Mouse (Mus musculus) cerebral cortex, adult 2 months (tissue): Measurements from ENCODE around the gene Dnpep.

Experiments
- WGBS: fragments of 180-500 bp; shearing (Covaris S2); methylation state at CpG from one replicate; pipeline ENCODE4 v1.1.7; 2018; 5-methylcytosine and 5-hydroxymethylcytosine counted together

Gene Dnpep

GRCm38 (mm10) chr1:75317241-75318201, at the start of gene Dnpep:
Dnpep (minus strand) TSS chr1:75317990.
- WGBS, result under 1% methylated on average over 90 of the region's 92 CpGs

GRCm38 (mm10) chr1:75365510-75366137, 47.8 kb upstream of the Dnpep start:
- WGBS, result 55% methylated on average over 14 of the region's 14 CpGs

- 90% methylated on average over 3 of the region's 3 CpGs for WGBS
Measured at GRCm38 (mm10) chr1:75363868-75364267, 46.1 kb upstream of the Dnpep start.

- WGBS, result 54% methylated on average over 4 of the region's 4 CpGs
Measured at GRCm38 (mm10) chr1:75361750-75362149, 44.0 kb upstream of the Dnpep start.

GRCm38 (mm10) chr1:75361123-75361522, 43.3 kb upstream of the Dnpep start:
- 79% methylated on average over 4 of the region's 4 CpGs for WGBS

GRCm38 (mm10) chr1:75360112-75361031, 42.6 kb upstream of the Dnpep start, which contains the start of gene Des:
Des (plus strand) TSS chr1:75360329.
- WGBS, result 19% methylated on average over 80 of the region's 80 CpGs

- 55% methylated on average over 13 of the region's 13 CpGs for WGBS
Measured at GRCm38 (mm10) chr1:75359346-75359745, 41.6 kb upstream of the Dnpep start.

- WGBS, result 60% methylated on average over 4 of the region's 4 CpGs
Measured at GRCm38 (mm10) chr1:75358009-75358408, 40.2 kb upstream of the Dnpep start.

GRCm38 (mm10) chr1:75357261-75357660, 39.5 kb upstream of the Dnpep start:
- 55% methylated on average over 7 of the region's 7 CpGs for WGBS

GRCm38 (mm10) chr1:75349275-75349674, 31.5 kb upstream of the Dnpep start:
- 69% methylated on average over 5 of the region's 5 CpGs for WGBS

- WGBS, result 75% methylated on average over 5 of the region's 5 CpGs
Measured at GRCm38 (mm10) chr1:75347279-75347678, 29.5 kb upstream of the Dnpep start.

GRCm38 (mm10) chr1:75345036-75345935, 27.5 kb upstream of the Dnpep start:
- 62% methylated on average over 20 of the region's 20 CpGs for WGBS

GRCm38 (mm10) chr1:75344291-75345035, 26.7 kb upstream of the Dnpep start:
- WGBS, result 36% methylated on average over 15 of the region's 15 CpGs

- WGBS, result under 1% methylated on average over 8 of the region's 8 CpGs
Measured at GRCm38 (mm10) chr1:75342874-75343416, 25.2 kb upstream of the Dnpep start.

- WGBS, result 81% methylated on average over 2 of the region's 2 CpGs
Measured at GRCm38 (mm10) chr1:75340519-75340918, 22.7 kb upstream of the Dnpep start.

- 30% methylated on average over 9 of the region's 9 CpGs for WGBS
Measured at GRCm38 (mm10) chr1:75339337-75339736, 21.5 kb upstream of the Dnpep start.

- 31% methylated on average over 11 of the region's 11 CpGs for WGBS
Measured at GRCm38 (mm10) chr1:75338091-75338694, 20.4 kb upstream of the Dnpep start.

- WGBS, result 83% methylated on average over 9 of the region's 9 CpGs
Measured at GRCm38 (mm10) chr1:75337097-75337496, 19.3 kb upstream of the Dnpep start.

GRCm38 (mm10) chr1:75336461-75336860, 18.7 kb upstream of the Dnpep start:
- 80% methylated on average over 3 of the region's 3 CpGs for WGBS
